In genomic region chr17:45581567-45581983, GRCm38 (mm10) we compare ENCODE assay signal across 8 mouse cellular contexts. TPM values are rescaled to one million over a fixed set of nuclear protein-coding genes. Genes with fewer than 3 reads are reported as not detected.
A peak's percentile ranks its signal among the peaks of the same experiment; 100 is the strongest.
DNase-seq lines count a peak whose midpoint lies in the region; ATAC-seq lines count a peak whose summit lies in the region.

No protein-coding gene starts in this region.

- no peaks in the 10 kb centered on the region for H3K27me3 ChIP-seq in liver, embryonic 11.5 days (replicated peaks; ENCODE audit: control insufficient read depth, insufficient read depth, low read length)
- no peaks in the 10 kb centered on the region for H3K27me3 ChIP-seq in neural tube, embryonic 14.5 days (ENCODE audit: control insufficient read depth, insufficient read depth, low read length)

- peak overlapping the region; percentile 38 for H3K9ac ChIP-seq in liver, embryonic 11.5 days (ENCODE audit: low read depth, low read length)
- no peak overlapping the region for H3K9ac ChIP-seq in neural tube, embryonic 14.5 days (replicated peaks; ENCODE audit: low read depth, low read length)

- peak overlapping the region; percentile 84 for H3K27ac ChIP-seq in liver, embryonic 11.5 days (ENCODE audit: low read depth, low read length)
- H3K27ac ChIP-seq in neural tube, embryonic 14.5 days (ENCODE audit: low read depth, low read length): no peak overlapping the region; the same call in 1 of the 2 replicates

- no peak overlapping the region for H3K4me3 ChIP-seq in liver, embryonic 11.5 days (ENCODE audit: low read depth, low read length)
- no peak overlapping the region for H3K4me3 ChIP-seq in neural tube, embryonic 14.5 days (ENCODE audit: low read depth, low read length)

- peak; percentile 57 for DNase-seq in urinary bladder, postnatal 25 days (ENCODE audit: low spot score)
- DNase-seq in urinary bladder, adult 2 months (ENCODE audit: low spot score): no peak
- DNase-seq in brain, adult 2 months (ENCODE audit: low read depth, low spot score): peak; percentile 90
- peak; percentile 76 for DNase-seq in forelimb bud, embryonic 11.5 days (ENCODE audit: low read depth, low spot score)
- peak; percentile 74 for DNase-seq in kidney, adult 18-20 months
- DNase-seq in liver, embryonic 11.5 days (ENCODE audit: low spot score): no peak
- peak; percentile 48 for DNase-seq in yolk sac, embryonic 10.5 days (ENCODE audit: low spot score)

- peaks cover 6% of the 10 kb centered on the region for H3K36me3 ChIP-seq in liver, embryonic 11.5 days (ENCODE audit: control insufficient read depth, insufficient read depth, low read length)
- no peaks in the 10 kb centered on the region for H3K36me3 ChIP-seq in neural tube, embryonic 14.5 days (ENCODE audit: control insufficient read depth, insufficient read depth, low read length)

- peak; percentile 42 for ATAC-seq in liver, embryonic 11.5 days (replicated peaks; ENCODE audit: low FRiP score)
- peak; percentile 28 for ATAC-seq in neural tube, embryonic 14.5 days (ENCODE audit: low read depth)

- H3K4me2 ChIP-seq in liver, embryonic 11.5 days: peak overlapping the region; percentile 15
- no peak overlapping the region for H3K4me2 ChIP-seq in neural tube, embryonic 14.5 days (ENCODE audit: low read depth, low read length)

- H3K9me3 ChIP-seq in liver, embryonic 11.5 days (ENCODE audit: control insufficient read depth, low read length): no peaks in the 10 kb centered on the region
- H3K9me3 ChIP-seq in neural tube, embryonic 14.5 days (ENCODE audit: control insufficient read depth, low read length): no peaks in the 10 kb centered on the region

- 14% methylated on average over 2 of the region's 2 CpGs for WGBS in liver, embryonic 11.5 days
- WGBS in neural tube, embryonic 14.5 days: 22% methylated on average over 2 of the region's 2 CpGs

- H3K4me1 ChIP-seq in liver, embryonic 11.5 days (replicated peaks; ENCODE audit: control insufficient read depth, insufficient read depth, low read length): peaks cover 48% of the 10 kb centered on the region
- H3K4me1 ChIP-seq in neural tube, embryonic 14.5 days (ENCODE audit: control insufficient read depth, insufficient read depth, low read length): 0 out of 2 replicates have a peak, but pooled peaks cover 3% of the 10 kb centered on the region

RNA-seq across cellular contexts. Expression of gene Hsp90ab1, which starts 8.5 kb away (rescaled TPM):
- 635 and 857 TPM in 2 replicates for polyA plus RNA-seq in urinary bladder, adult 2 months (2012; rRNA removed)
- 1,837 and 1,887 TPM in 2 replicates for polyA plus RNA-seq in liver, embryonic 11.5 days (2014; fragmentation: Nextera tagmentation; extraction: Ambion mirVana)
- polyA plus RNA-seq in neural tube, embryonic 14.5 days (2014; fragmentation: Nextera tagmentation; extraction: Ambion mirVana): 1,278 and 1,406 TPM in 2 replicates

RNA-seq across cellular contexts. Expression of gene Slc29a1, which starts 17.8 kb away (rescaled TPM):
- polyA plus RNA-seq in urinary bladder, adult 2 months (2012; rRNA removed): 210 and 219 TPM in 2 replicates
- 277 and 325 TPM in 2 replicates for polyA plus RNA-seq in liver, embryonic 11.5 days (2014; fragmentation: Nextera tagmentation; extraction: Ambion mirVana)
- 29.1 and 35.9 TPM in 2 replicates for polyA plus RNA-seq in neural tube, embryonic 14.5 days (2014; fragmentation: Nextera tagmentation; extraction: Ambion mirVana)

RNA-seq across cellular contexts. Expression of gene Slc35b2, which starts 17.9 kb away (rescaled TPM):
- 62.3 and 69.4 TPM in 2 replicates for polyA plus RNA-seq in urinary bladder, adult 2 months (2012; rRNA removed)
- 110 and 116 TPM in 2 replicates for polyA plus RNA-seq in liver, embryonic 11.5 days (2014; fragmentation: Nextera tagmentation; extraction: Ambion mirVana)
- 72.2 and 79.3 TPM in 2 replicates for polyA plus RNA-seq in neural tube, embryonic 14.5 days (2014; fragmentation: Nextera tagmentation; extraction: Ambion mirVana)

RNA-seq across cellular contexts. Expression of gene Mymx, which starts 20.3 kb away (rescaled TPM):
- 0.31 and 0.84 TPM in 2 replicates for polyA plus RNA-seq in urinary bladder, adult 2 months (2012; rRNA removed)
- polyA plus RNA-seq in liver, embryonic 11.5 days (2014; fragmentation: Nextera tagmentation; extraction: Ambion mirVana): 0.62 and 1.0 TPM in 2 replicates
- 0.44 and 1.0 TPM in 2 replicates for polyA plus RNA-seq in neural tube, embryonic 14.5 days (2014; fragmentation: Nextera tagmentation; extraction: Ambion mirVana)

RNA-seq across cellular contexts. Expression of gene Nfkbie, which starts 26.1 kb away (rescaled TPM):
- 5.7 and 6.1 TPM in 2 replicates for polyA plus RNA-seq in urinary bladder, adult 2 months (2012; rRNA removed)
- polyA plus RNA-seq in liver, embryonic 11.5 days (2014; fragmentation: Nextera tagmentation; extraction: Ambion mirVana): 2.5 and 3.0 TPM in 2 replicates
- polyA plus RNA-seq in neural tube, embryonic 14.5 days (2014; fragmentation: Nextera tagmentation; extraction: Ambion mirVana): 4.2 and 4.9 TPM in 2 replicates

Comparison
In these comparisons a context has a peak if more than half of its experiments do, and no peak if none do; other contexts are left out.
1. DNase-seq: peak in urinary bladder, postnatal 25 days (single experiment), brain, adult 2 months (single experiment), forelimb bud, embryonic 11.5 days (single experiment), kidney, adult 18-20 months (single experiment) and yolk sac, embryonic 10.5 days (single experiment); none in urinary bladder, adult 2 months (single experiment) and liver, embryonic 11.5 days (single experiment).